Comparison of ENCODE assay signal across 1 mouse cellular context in the genomic region with DNA sequence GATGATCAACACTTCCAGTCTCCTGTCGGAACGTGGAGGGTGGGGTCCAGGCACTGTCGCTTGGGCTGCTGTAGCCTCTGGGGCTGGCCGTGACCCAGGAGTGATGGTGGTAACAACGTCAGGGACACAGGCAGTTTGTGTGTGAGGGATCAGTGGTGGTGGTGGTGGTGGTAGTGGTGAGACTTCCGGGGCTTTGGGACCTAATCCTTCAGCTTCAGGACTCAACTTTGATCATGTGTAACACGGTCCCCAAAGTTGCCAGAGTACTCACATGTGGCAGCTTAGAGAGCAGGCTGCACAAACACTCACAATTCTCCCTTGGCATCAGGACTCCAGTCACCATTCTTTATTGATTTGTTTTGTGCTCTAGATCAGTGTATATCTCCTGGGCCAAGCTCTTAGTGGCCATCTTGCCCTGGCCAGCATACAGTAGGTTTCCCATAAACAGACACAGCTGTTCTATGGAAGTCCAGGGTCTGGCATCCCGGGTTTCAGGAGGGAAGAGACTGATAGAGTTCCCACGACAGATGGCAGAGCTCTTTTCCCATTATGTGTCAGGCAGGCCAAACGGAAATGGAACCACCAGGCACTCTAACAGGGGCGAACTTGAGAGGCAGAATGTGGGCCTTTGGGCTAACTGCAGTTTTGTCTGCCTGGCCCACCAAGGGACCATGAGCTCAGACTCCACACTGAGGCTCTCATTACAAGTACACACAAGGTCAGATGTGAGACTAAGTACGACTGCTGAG.
TF ChIP-seq lines count a peak whose summit lies in the region.

No protein-coding gene starts in this region.

TF ChIP-seq in ES-E14, 5 proteins besides CTCF, POLR2A, EP300 and RAD21 (continued from another document):
- TF ChIP-seq ZC3H11A (IDR thresholded peaks at IDR 0.05; ENCODE audit: borderline replicate concordance, low read depth, low read length), result no peak
- TF ChIP-seq HCFC1 (IDR thresholded peaks at IDR 0.05; ENCODE audit: borderline replicate concordance, insufficient read depth, low read length), result no peak
